Mouse (Mus musculus) liver, embryonic 11.5 days (tissue): ENCODE results near the gene Pcsk4. TPM values are rescaled to one million over a fixed set of nuclear protein-coding genes. Genes with fewer than 3 reads are reported as not detected.

Experiments used
- ATAC-seq: fragments of 200-750 bp; cut with Nextera tagmentation; replicated peaks from 2 replicates; pipeline ENCODE4 v1.8.0; 2017; ENCODE audit warnings: moderate number of reproducible peaks, mild to moderate bottlenecking, moderate TSS enrichment, moderate library complexity; ENCODE audit not compliant: low FRiP score
- DNase-seq: peaks from one replicate; pipeline ENCODE4 v3.0.0-alpha.2; 2017; ENCODE audit warnings: low spot score
- H3K27ac ChIP-seq: fragments of 300-500 bp; sonication (generic); 2 replicates; pipeline ENCODE4 v1.5.1; 2014; ENCODE audit warnings: mild to moderate bottlenecking, low read depth, low read length, control low read depth
- H3K27me3 ChIP-seq: fragments of 300-500 bp; sonication (generic); replicated peaks from 2 replicates; pipeline ENCODE4 v1.6.1; 2014; ENCODE audit warnings: low read length, mixed read lengths; ENCODE audit not compliant: control insufficient read depth, insufficient read depth
- H3K36me3 ChIP-seq: fragments of 300-500 bp; sonication (generic); 2 replicates; pipeline ENCODE4 v1.6.1; 2014; ENCODE audit warnings: mild to moderate bottlenecking, low read length, moderate library complexity, mixed read lengths; ENCODE audit not compliant: control insufficient read depth, insufficient read depth
- H3K4me1 ChIP-seq: fragments of 300-500 bp; sonication (generic); replicated peaks from 2 replicates; pipeline ENCODE4 v1.6.1; 2014; ENCODE audit warnings: low read length, mixed read lengths; ENCODE audit not compliant: control insufficient read depth, insufficient read depth
- H3K4me2 ChIP-seq: fragments of 300-500 bp; sonication (generic); 2 replicates; pipeline ENCODE4 v1.6.1; 2014; ENCODE audit warnings: mild to moderate bottlenecking, control low read depth, moderate library complexity
- H3K4me3 ChIP-seq: fragments of 300-500 bp; sonication (generic); 2 replicates; pipeline ENCODE4 v1.5.1; 2014; ENCODE audit warnings: low read depth, low read length, control low read depth
- H3K9ac ChIP-seq: fragments of 300-500 bp; sonication (generic); 2 replicates; pipeline ENCODE4 v1.6.1; 2014; ENCODE audit warnings: low read depth, low read length, control low read depth
- H3K9me3 ChIP-seq: fragments of 300-500 bp; sonication (generic); 2 replicates; pipeline ENCODE4 v1.6.1; 2016; ENCODE audit warnings: low read length, inconsistent platforms, mixed read lengths; ENCODE audit not compliant: control insufficient read depth
- WGBS: fragments of 180-500 bp; shearing (Covaris S2); extraction: QIAGEN DNeasy Blood & Tissue Kit; methylation state at CpG from one replicate; pipeline ENCODE4 v1.1.7; 2014; 5-methylcytosine and 5-hydroxymethylcytosine counted together
- polyA plus RNA-seq: library from polyadenylated mRNA; unstranded; fragments of >200 nt; fragmentation: Nextera tagmentation; extraction: Ambion mirVana; gene quantifications from 2 replicates; pipeline ENCODE4 v1.2.1, GENCODE M21; 2014

The Pcsk4 gene
- polyA plus RNA-seq, 1 experiment from 2014 or later = 12.8 TPM

DNA sequence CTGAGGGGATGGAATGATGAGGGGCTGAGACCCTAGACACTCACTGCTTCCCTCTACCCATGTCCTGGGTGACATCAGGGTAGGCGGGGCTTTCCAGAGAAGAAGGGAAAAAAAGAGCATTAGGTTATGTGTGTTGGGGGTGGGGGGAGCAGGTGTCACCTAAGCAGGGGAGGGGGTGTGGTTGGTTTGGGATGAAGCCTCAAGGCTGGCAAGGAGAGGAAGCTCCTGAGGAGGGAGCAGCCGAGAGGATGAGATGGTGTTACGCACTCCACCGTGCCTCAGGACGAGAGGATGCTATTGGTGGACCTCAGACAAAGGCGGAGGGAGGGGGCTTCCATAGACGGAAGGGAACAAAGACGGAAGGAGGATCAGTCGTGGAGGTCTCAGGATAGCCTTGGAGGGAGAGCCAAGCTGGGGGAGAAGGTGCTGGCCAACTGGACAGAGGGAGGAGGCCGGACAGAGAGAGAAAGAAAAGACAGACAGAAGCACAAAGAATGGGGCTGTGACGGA lies 28.6 kb downstream of the Pcsk4 start:
- no peak overlapping the region for H3K4me3 ChIP-seq
- peaks cover 75% of the 10 kb centered on the region for H3K27me3 ChIP-seq
- H3K9ac ChIP-seq = no peak overlapping the region
- no peak for DNase-seq
- H3K36me3 ChIP-seq = no peaks in the 10 kb centered on the region
- WGBS = 28% methylated on average over 11 of the region's 11 CpGs
- ATAC-seq = no peak
- H3K9me3 ChIP-seq = no peaks in the 10 kb centered on the region
- no peak overlapping the region for H3K4me2 ChIP-seq
- peaks cover 6% of the 10 kb centered on the region for H3K4me1 ChIP-seq
- no peak overlapping the region for H3K27ac ChIP-seq

DNA sequence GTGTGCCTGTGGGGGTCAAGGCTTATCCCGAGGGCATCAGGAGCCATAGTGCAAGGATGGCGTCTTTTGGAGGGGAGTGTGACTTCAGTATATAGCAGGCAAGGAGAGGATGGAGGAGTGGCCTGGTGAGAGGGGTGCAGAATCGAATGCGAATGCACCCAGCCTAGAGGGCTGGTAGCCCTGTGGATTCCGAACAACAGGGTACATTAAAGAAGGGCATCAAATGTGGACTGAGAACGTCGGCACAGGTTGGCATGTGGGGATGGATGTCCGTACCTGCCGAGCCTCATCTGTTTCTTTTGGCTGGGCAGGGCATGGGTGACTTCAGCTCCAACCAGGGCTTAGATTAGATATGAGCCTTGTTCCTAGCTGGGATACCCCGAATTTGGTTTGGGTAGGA lies 29.5 kb downstream of the Pcsk4 start:
- Histone ChIP-seq H3K9me3 (no peaks in the 10 kb centered on the region), H3K36me3 (no peaks in the 10 kb centered on the region), H3K27ac (no peak overlapping the region), H3K9ac (no peak overlapping the region), H3K4me2 (no peak overlapping the region), H3K4me3 (no peak overlapping the region), H3K27me3 (peaks cover 66% of the 10 kb centered on the region), H3K4me1 (peaks cover 10% of the 10 kb centered on the region)
- no peak for DNase-seq
- no peak for ATAC-seq
- WGBS = 48% methylated on average over 10 of the region's 10 CpGs

DNA sequence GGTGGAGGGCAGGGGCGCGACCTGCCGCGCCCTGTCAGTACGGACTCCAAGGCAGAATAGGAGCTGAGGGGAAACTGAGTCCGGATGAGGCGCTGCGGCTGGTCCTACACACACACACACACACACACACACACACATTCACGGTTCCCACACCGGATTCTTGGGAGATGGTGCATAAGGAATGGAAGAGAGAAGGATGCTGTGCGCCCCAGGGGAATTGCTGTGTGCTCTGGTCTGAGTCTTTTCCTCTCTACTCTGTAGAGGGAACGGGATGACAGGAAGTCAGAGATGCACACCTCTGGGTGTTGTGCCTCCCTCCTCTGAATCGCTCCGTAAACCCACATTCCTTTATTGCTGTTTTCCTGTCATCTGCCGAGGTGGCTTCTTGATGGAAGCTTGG lies 30.0 kb downstream of the Pcsk4 start:
- no peak overlapping the region for H3K9ac ChIP-seq
- 23% methylated on average over 15 of the region's 15 CpGs for WGBS
- peaks cover 5% of the 10 kb centered on the region for H3K36me3 ChIP-seq
- no peak for ATAC-seq
- H3K27ac ChIP-seq = no peak overlapping the region
- H3K9me3 ChIP-seq = no peaks in the 10 kb centered on the region
- no peak overlapping the region for H3K4me3 ChIP-seq
- peaks cover 61% of the 10 kb centered on the region for H3K27me3 ChIP-seq
- H3K4me1 ChIP-seq = peaks cover 14% of the 10 kb centered on the region
- H3K4me2 ChIP-seq = no peak overlapping the region
- no peak for DNase-seq

DNA sequence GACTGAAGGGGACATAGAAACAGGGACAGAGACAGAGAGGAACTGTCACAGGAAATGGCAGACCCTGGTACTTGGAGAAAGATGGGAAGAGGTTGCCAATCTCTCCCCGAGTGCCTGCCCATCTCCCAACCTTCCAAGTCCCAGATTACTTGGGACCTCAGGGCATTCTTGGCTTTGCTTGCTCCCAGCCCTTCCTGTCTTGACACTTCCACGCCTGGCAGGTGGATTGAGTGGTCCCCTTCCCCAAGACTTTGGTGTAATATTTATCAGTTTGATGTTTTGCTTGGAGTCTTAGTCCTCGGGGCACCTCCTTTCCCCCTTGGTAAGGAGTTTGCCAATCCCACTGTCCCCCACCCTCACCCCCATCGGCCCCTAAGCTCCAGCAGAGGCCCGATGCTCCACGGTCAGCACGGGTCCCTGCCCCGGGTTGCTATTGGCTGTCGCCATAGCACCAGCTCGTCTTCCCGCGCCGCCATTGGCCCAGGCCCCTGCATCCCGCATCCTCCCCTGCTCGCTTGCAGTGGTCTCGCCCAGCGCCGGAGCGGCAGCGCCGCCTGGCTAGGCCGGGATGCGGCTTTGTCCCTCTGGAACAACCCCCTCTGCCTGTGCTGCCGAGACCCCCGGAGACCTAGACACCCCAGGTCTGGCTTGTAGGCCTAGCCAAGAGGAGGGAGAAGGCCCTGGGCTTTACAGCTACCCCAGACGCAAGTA lies 30.6 kb downstream of the Pcsk4 start:
- DNase-seq = no peak
- no peak overlapping the region for H3K4me2 ChIP-seq
- ATAC-seq = no peak
- H3K9me3 ChIP-seq = no peaks in the 10 kb centered on the region
- no peak overlapping the region for H3K4me3 ChIP-seq
- 7% methylated on average over 26 of the region's 26 CpGs for WGBS
- H3K36me3 ChIP-seq = peaks cover 11% of the 10 kb centered on the region
- peaks cover 20% of the 10 kb centered on the region for H3K4me1 ChIP-seq
- no peak overlapping the region for H3K9ac ChIP-seq
- no peak overlapping the region for H3K27ac ChIP-seq
- H3K27me3 ChIP-seq = peaks cover 58% of the 10 kb centered on the region

DNA sequence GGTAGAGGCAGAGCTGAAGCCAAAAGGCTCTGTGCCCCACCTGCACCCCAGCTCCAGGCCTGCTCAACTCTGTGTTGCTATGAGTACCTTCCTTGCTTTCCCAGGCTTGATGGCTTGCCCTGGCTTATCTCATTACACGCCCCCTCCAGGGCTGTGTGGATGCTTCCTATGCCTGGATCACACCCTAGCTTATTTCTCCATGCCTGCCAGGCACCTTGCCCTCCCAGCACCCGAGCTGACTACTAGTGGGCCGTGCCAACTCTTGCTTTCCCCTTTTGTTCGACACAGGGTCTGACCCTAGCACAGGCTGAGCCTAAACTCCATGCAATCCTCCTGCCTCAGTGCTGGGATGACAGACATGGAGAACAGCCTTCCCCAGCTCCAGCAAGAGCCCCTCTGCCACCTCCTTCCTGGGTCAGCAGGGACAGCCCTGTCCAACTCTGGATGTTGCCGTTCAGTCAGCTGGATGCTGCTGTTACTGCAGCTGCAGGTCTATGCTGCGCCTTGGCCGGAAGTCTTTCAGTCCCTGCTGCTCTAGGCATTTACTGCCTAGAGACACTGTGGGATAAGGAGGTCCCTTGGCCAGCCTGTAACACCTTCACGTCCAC lies 31.7 kb downstream of the Pcsk4 start:
- Histone ChIP-seq H3K36me3 (peaks cover 14% of the 10 kb centered on the region), H3K9ac (no peak overlapping the region), H3K9me3 (no peaks in the 10 kb centered on the region), H3K4me2 (no peak overlapping the region), H3K27ac (no peak overlapping the region), H3K4me3 (no peak overlapping the region), H3K4me1 (peaks cover 24% of the 10 kb centered on the region), H3K27me3 (peaks cover 53% of the 10 kb centered on the region)
- DNase-seq (no peak), ATAC-seq (no peak)
- 62% methylated on average over 8 of the region's 8 CpGs for WGBS

DNA sequence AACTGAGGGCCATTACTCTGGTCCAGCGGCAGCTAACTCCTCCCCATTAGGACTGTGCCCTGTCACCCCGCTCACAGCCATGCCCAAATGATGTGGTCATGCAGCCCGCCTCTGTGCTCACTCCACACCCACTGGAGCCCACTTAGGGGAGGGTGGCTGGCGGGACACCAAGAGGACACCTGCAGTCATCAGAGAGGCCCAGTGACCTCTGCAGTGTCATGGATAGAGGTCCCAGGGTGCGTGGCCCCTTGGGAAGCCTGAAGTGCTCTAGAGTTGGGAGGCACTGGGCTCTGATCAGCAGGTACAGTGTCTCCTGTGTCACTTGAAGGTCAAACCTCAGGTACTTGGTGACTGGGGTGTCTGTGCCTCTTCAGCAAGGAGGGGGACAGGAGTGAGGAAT lies 32.5 kb downstream of the Pcsk4 start:
- peaks cover 45% of the 10 kb centered on the region for H3K27me3 ChIP-seq
- H3K36me3 ChIP-seq = peaks cover 14% of the 10 kb centered on the region
- 75% methylated on average over 5 of the region's 5 CpGs for WGBS
- H3K4me3 ChIP-seq = no peak overlapping the region
- no peak for DNase-seq
- H3K9me3 ChIP-seq = no peaks in the 10 kb centered on the region
- peaks cover 21% of the 10 kb centered on the region for H3K4me1 ChIP-seq
- no peak for ATAC-seq
- H3K27ac ChIP-seq = no peak overlapping the region
- no peak overlapping the region for H3K4me2 ChIP-seq
- H3K9ac ChIP-seq = no peak overlapping the region

DNA sequence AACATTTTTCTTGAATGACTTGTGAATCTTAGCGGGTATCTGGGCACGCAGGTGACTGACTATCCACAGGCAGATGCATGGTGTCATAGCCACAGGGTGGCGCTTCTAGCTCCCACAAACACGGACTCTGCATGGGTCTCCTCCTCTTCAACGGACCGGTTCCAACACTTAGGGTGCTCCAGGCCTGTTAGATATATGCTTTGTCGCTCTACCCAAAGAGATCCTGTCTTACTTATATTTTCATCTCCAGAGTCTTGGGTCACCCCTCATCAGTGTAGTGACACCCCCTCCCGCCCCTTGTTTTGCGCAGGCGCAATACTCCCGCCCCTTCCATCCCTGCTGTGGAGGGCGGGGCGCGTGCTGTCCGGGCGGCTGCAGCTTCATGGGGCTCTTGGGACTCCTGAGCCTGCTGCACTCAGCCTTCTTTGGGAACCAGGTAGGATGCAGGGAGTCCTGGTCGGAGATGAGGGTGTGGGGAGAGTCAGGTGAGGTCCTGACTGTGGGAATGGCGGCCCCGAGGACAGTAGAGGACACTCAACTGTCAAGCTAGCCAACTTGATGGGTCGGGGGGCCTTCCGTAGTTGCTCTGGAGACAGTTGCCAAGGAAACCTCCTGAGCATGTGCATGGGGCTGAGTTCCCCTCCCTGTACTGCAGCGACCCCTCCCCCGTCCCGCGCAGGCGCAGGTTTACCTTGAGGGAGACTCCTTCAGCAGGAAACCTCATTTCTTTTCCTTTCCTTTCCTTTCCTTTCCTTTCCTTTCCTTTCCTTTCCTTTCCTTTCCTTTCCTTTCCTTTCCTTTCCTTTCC lies 33.5 kb downstream of the Pcsk4 start, which contains the start of gene Apc2:
Apc2 (plus strand) TSS at position 360 of the 808 bp plus-strand sequence.
- H3K4me3 ChIP-seq = peak within 1 kb of the TSS; percentile 96
- no peaks in the 10 kb centered on the region for H3K9me3 ChIP-seq
- peaks cover 35% of the 10 kb centered on the region for H3K27me3 ChIP-seq
- H3K4me2 ChIP-seq = peak within 1 kb of the TSS; percentile 68
- peaks cover 21% of the 10 kb centered on the region for H3K4me1 ChIP-seq
- peak; percentile 61 for ATAC-seq
- 5% methylated on average over 26 of the region's 26 CpGs for WGBS
- peaks cover 14% of the 10 kb centered on the region for H3K36me3 ChIP-seq
- H3K9ac ChIP-seq = peak within 1 kb of the TSS; percentile 38; the same call in 1 of the 2 replicates
- DNase-seq = peak; percentile 74
- H3K27ac ChIP-seq = 0 out of 2 replicates have a peak within 1 kb of the TSS, but pooled peaks have one; percentile 13

DNA sequence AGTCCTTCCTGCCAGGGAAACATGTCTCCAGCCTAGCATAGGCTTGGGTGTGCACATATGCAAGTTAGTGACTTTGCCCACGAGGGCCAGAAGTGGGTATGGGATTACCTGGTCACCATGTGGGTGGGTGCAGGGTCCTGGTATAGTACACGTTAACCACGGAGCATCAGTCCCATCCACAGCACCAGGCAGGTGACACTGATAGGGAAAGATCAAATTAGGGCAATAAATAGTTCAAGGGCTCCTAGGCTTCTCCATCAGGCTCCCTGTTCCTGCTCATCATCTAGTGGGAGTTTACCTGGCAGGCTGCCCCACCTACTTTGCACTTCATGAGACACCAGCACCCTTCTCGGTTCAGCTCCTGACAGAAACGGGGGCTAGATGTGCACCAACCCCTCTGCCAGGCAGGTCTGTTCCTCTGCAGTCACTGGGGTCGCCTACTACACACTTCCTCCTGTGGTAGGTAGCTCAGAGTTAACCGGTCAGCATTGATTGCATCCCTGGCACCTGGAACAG lies 34.5 kb downstream of the Pcsk4 start:
- ATAC-seq (no peak), DNase-seq (no peak)
- peaks cover 25% of the 10 kb centered on the region for H3K27me3 ChIP-seq
- 0 out of 2 replicates have a peak overlapping the region, but pooled peaks have one; percentile 13 for H3K27ac ChIP-seq
- 0 out of 2 replicates have a peak overlapping the region, but pooled peaks have one; percentile 1 for H3K9ac ChIP-seq
- no peaks in the 10 kb centered on the region for H3K9me3 ChIP-seq
- H3K4me3 ChIP-seq = peak overlapping the region; percentile 96
- H3K4me1 ChIP-seq = peaks cover 21% of the 10 kb centered on the region
- peak overlapping the region; percentile 83 for H3K4me2 ChIP-seq
- 40% methylated on average over 7 of the region's 7 CpGs for WGBS
- peaks cover 14% of the 10 kb centered on the region for H3K36me3 ChIP-seq
